Comparison of ENCODE assay signal across 9 mouse cellular contexts in genomic region chr5:115928786-115929507, GRCm38 (mm10).
DNase-seq lines count a peak whose midpoint lies in the region; ATAC-seq and TF ChIP-seq lines count a peak whose summit lies in the region.
"Had no signal": no experiment of that assay in that cellular context is flagged by ENCODE, and none has a peak within 500 bp of the region (broad histone marks: within the 10 kb centered on the region; RNA-seq: fewer than 3 reads in every experiment).

No protein-coding gene starts in this region.

- H3K9ac ChIP-seq in ES-Bruce4 (ENCODE audit: low read depth, poor library complexity, severe bottlenecking), result no peak overlapping the region
- H3K9ac ChIP-seq in liver, embryonic 11.5 days (ENCODE audit: low read depth, low read length), result no peak overlapping the region
- no peak overlapping the region for H3K9ac ChIP-seq in intestine, embryonic 16.5 days (ENCODE audit: low read depth, low read length)

- H3K36me3 ChIP-seq in ES-Bruce4 (ENCODE audit: control insufficient read depth, insufficient read depth, low read length, poor library complexity, severe bottlenecking), result peaks cover 11% of the 10 kb centered on the region
- peaks cover 45% of the 10 kb centered on the region for H3K36me3 ChIP-seq in liver, embryonic 11.5 days (ENCODE audit: control insufficient read depth, insufficient read depth, low read length)
- peaks cover 15% of the 10 kb centered on the region; the same call in 1 of the 2 replicates for H3K36me3 ChIP-seq in intestine, embryonic 16.5 days (ENCODE audit: control insufficient read depth, insufficient read depth, low read length)

- no peak overlapping the region for H3K4me2 ChIP-seq in liver, embryonic 11.5 days
- H3K4me2 ChIP-seq in intestine, embryonic 16.5 days (ENCODE audit: low read depth, low read length), result no peak overlapping the region

- no peaks in the 10 kb centered on the region for H3K27me3 ChIP-seq in ES-Bruce4 (ENCODE audit: control insufficient read depth, insufficient read depth, low read length, poor library complexity, severe bottlenecking)
- H3K27me3 ChIP-seq in liver, embryonic 11.5 days (replicated peaks; ENCODE audit: control insufficient read depth, insufficient read depth, low read length), result no peaks in the 10 kb centered on the region
- H3K27me3 ChIP-seq in intestine, embryonic 16.5 days (replicated peaks; ENCODE audit: control insufficient read depth, insufficient read depth, low read length), result no peaks in the 10 kb centered on the region

- no peak for TF ChIP-seq POLR2A in ES-Bruce4 (IDR thresholded peaks at IDR 0.05; ENCODE audit: insufficient read depth, low read length)

- TF ChIP-seq CTCF in ES-Bruce4 (IDR thresholded peaks at IDR 0.05; ENCODE audit: low read depth, low read length), result peak; percentile 72

- WGBS in liver, embryonic 11.5 days, result 79% methylated on average over 16 of the region's 16 CpGs
- 81% methylated on average over 16 of the region's 16 CpGs for WGBS in intestine, embryonic 16.5 days

- H3K4me1 ChIP-seq in ES-Bruce4 (ENCODE audit: control insufficient read depth, insufficient read depth, low read length), result no peaks in the 10 kb centered on the region
- H3K4me1 ChIP-seq in liver, embryonic 11.5 days (replicated peaks; ENCODE audit: control insufficient read depth, insufficient read depth, low read length), result no peaks in the 10 kb centered on the region
- H3K4me1 ChIP-seq in intestine, embryonic 16.5 days (ENCODE audit: control insufficient read depth, insufficient read depth, low read length), result no peaks in the 10 kb centered on the region
- H3K4me1 ChIP-seq: forebrain, embryonic 10.5 days had no signal

- TF ChIP-seq EP300 in ES-Bruce4 (IDR thresholded peaks at IDR 0.05; ENCODE audit: insufficient read depth, low read depth, low read length), result no peak

- H3K4me3 ChIP-seq in ES-Bruce4 (ENCODE audit: low read depth, low read length), result no peak overlapping the region
- no peak overlapping the region for H3K4me3 ChIP-seq in liver, embryonic 11.5 days (ENCODE audit: low read depth, low read length)
- H3K4me3 ChIP-seq in intestine, embryonic 16.5 days (ENCODE audit: low read length), result no peak overlapping the region
- H3K4me3 ChIP-seq: forebrain, embryonic 10.5 days had no signal

- peak; percentile 38 to 44 for DNase-seq in kidney, postnatal 4 days
- no peak for DNase-seq in kidney, adult 11 months
- peak; percentile 65 for DNase-seq in R1 (ENCODE audit: low read depth, low spot score)
- DNase-seq in liver, embryonic 11.5 days (ENCODE audit: low spot score), result no peak
- no peak for DNase-seq in T-cell, adult 2 months (ENCODE audit: low spot score)
- DNase-seq: midbrain, embryonic 14.5 days had no signal

- H3K9me3 ChIP-seq in ES-Bruce4 (replicated peaks; ENCODE audit: control insufficient read depth, insufficient read depth, low read length, poor library complexity, severe bottlenecking), result no peaks in the 10 kb centered on the region
- H3K9me3 ChIP-seq in liver, embryonic 11.5 days (ENCODE audit: control insufficient read depth, low read length), result no peaks in the 10 kb centered on the region
- peaks cover 4% of the 10 kb centered on the region; the same call in 1 of the 2 replicates for H3K9me3 ChIP-seq in intestine, embryonic 16.5 days (ENCODE audit: control insufficient read depth, low read length)

- ATAC-seq in liver, embryonic 11.5 days (replicated peaks; ENCODE audit: low FRiP score), result 0 out of 2 replicates have a peak, but pooled peaks have one; percentile 23
- no peak for ATAC-seq in intestine, embryonic 16.5 days

- H3K27ac ChIP-seq in ES-Bruce4 (ENCODE audit: insufficient read depth, low read length), result no peak overlapping the region
- H3K27ac ChIP-seq in liver, embryonic 11.5 days (ENCODE audit: low read depth, low read length), result no peak overlapping the region
- H3K27ac ChIP-seq in intestine, embryonic 16.5 days (ENCODE audit: low read length), result no peak overlapping the region
- H3K27ac ChIP-seq: forebrain, embryonic 10.5 days had no signal

Comparison
In these comparisons a context has a peak if more than half of its experiments do, and no peak if none do; other contexts are left out.
1. DNase-seq: peak in kidney, postnatal 4 days (2 of 2) and R1 (single experiment); none in kidney, adult 11 months (single experiment), liver, embryonic 11.5 days (single experiment) and T-cell, adult 2 months (single experiment).